In genomic region chr1:160855411-160855810, GRCm38 (mm10) we compare ENCODE assay signal across 17 mouse cellular contexts. TPM values are rescaled to one million over a fixed set of nuclear protein-coding genes. Genes with fewer than 3 reads are reported as not detected.
A peak's percentile ranks its signal among the peaks of the same experiment; 100 is the strongest.
DNase-seq lines count a peak whose midpoint lies in the region; TF ChIP-seq lines count a peak whose summit lies in the region.
"Had no signal": no experiment of that assay in that cellular context is flagged by ENCODE, and none has a peak within 500 bp of the region (broad histone marks: within the 10 kb centered on the region; RNA-seq: fewer than 3 reads in every experiment).

No protein-coding gene starts in this region.

- H3K4me1 ChIP-seq in liver, adult 2 months (ENCODE audit: control insufficient read depth, insufficient read depth, low read length), result no peaks in the 10 kb centered on the region; the same call in 1 of the 2 replicates

- DNase-seq in heart, adult 11 months, result peak; percentile 66
- DNase-seq in heart, postnatal 25 days (ENCODE audit: low spot score), result no peak
- DNase-seq in layer of hippocampus, adult 2 months (ENCODE audit: low spot score in 2 of 2), result no peak
- DNase-seq in layer of hippocampus, adult 9-10 months (ENCODE audit: low spot score), result no peak
- peak; percentile 58 for DNase-seq in liver, adult 2 months (ENCODE audit: extremely low read depth, low read depth, low spot score)
- DNase-seq in liver, result no peak
- DNase-seq: adrenal gland, adult 2 months; adrenal gland, adult 8-10 months; adrenal gland, postnatal 10 days; adrenal gland, postnatal 14 days; adrenal gland, postnatal 25 days; adrenal gland, postnatal 36 days; B cell, adult 2 months; cerebellum, adult 11 months; cerebellum, adult 11-12 months had no signal

- no peak for TF ChIP-seq CTCF in layer of hippocampus, adult 2 months (conservative IDR thresholded peaks at IDR 0.05)
- TF ChIP-seq CTCF in liver, adult 2 months (IDR thresholded peaks at IDR 0.05; ENCODE audit: low read depth, low read length), result no peak

- WGBS in liver, adult 2 months, result 69% methylated on average over 3 of the region's 3 CpGs

- H3K36me3 ChIP-seq in liver, adult 2 months (ENCODE audit: control insufficient read depth, insufficient read depth, low read length), result no peaks in the 10 kb centered on the region
- H3K36me3 ChIP-seq: G1E had no signal

- no peak overlapping the region for H3K4me3 ChIP-seq in layer of hippocampus, adult 2 months
- H3K4me3 ChIP-seq in liver, adult 2 months (ENCODE audit: insufficient read depth, low read depth, low read length), result no peak overlapping the region

- no peak for TF ChIP-seq POLR2A in liver, adult 2 months (IDR thresholded peaks at IDR 0.05; ENCODE audit: extremely low read depth, insufficient read depth, low read length)

- peak overlapping the region; percentile 60 for H3K27ac ChIP-seq in layer of hippocampus, adult 2 months
- H3K27ac ChIP-seq in liver, adult 2 months (replicated peaks; ENCODE audit: insufficient read depth, low read depth, low read length), result no peak overlapping the region

- H3K79me2 ChIP-seq in liver, adult 2 months (ENCODE audit: control insufficient read depth, insufficient read depth, low read length), result no peaks in the 10 kb centered on the region

- H3K27me3 ChIP-seq in liver, adult 2 months (ENCODE audit: control insufficient read depth, insufficient read depth, low read length), result no peaks in the 10 kb centered on the region
- H3K27me3 ChIP-seq: CH12.LX had no signal

- intact Hi-C loops in heart, postnatal 25 days (cut with DNase I), result no loop called here

- no peak overlapping the region for H3K9ac ChIP-seq in liver, adult 2 months (ENCODE audit: low read depth, low read length)

RNA-seq across cellular contexts. Expression of gene Rc3h1, which starts 50.8 kb away (rescaled TPM):
- 10 to 100 TPM; 39.5 to 49.1 TPM for total RNA-seq in heart, postnatal 25 days (2021)
- total RNA-seq in layer of hippocampus, adult 2 months (2021), result 10 to 100 TPM; 39.1 to 41.4 TPM
- total RNA-seq in liver, adult 2 months (2014; rRNA removed), result 13.1 and 14.9 TPM in 2 replicates
- 5.9 and 7.7 TPM in 2 replicates for polyA plus RNA-seq in liver, adult 2 months (2012; rRNA removed)

Comparison
In these comparisons a context has a peak if more than half of its experiments do, and no peak if none do; other contexts are left out.
1. DNase-seq: peak in heart, adult 11 months (single experiment) and liver, adult 2 months (single experiment); none in heart, postnatal 25 days (single experiment), layer of hippocampus, adult 2 months (0 of 2), layer of hippocampus, adult 9-10 months (single experiment) and liver (single experiment).